Mouse (Mus musculus): ENCODE results near the gene Mdga1.

DNA sequence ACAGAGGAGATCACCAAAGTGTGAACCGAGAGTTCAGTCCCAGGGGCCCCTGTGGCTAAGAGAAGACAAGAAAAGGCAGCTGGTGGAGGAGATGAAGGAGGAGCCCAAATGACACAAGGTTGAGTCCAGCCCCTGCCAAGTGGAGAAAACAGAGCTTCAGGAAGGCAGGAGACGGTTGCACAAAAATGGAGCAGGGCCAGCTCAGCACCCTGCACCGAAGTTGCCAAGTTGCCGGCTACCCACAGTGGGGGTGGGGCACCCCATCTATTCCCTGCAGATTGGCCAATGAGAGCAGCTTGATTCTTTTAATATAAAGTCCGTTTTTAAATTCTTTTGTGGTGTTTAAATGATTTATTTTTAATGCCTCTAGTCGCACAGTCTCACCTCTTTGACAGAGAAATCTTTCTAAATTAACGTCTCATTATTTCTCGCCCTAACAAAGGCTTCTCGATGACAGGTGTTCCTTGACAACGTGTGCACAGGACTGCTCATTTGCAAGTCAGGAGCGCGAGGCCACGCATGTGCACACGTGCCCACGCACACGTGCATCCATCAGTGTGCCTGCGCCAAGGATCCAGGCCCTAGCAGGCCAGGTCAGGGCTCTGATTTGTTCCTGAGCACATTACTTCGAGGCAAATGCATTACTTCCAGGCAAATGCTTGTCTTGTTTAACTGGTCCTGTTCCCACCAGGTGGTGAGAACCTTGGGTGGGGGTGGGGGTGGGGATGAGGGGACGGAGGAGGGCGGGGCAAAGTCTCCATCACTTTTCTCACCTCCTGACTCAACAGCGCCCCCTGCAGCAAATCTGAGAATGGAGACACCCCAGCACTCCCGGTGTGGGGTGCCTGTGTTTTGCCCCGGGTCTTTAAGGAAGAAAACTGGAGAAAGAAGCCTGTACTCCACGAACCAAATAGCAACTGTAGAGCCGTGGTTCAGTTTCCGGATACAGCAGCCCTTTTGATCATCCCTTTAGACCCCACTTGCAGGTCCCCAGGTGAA lies 44.0 kb downstream of the Mdga1 start:
- no peak for TF ChIP-seq CTCF (IDR thresholded peaks at IDR 0.05; ENCODE audit: control insufficient read depth, insufficient read depth, insufficient read length)
- TF ChIP-seq USF1 (IDR thresholded peaks at IDR 0.05; ENCODE audit: low read depth): no peak
- TF ChIP-seq FOSL1 (IDR thresholded peaks at IDR 0.05; ENCODE audit: insufficient read depth, low read length, poor library complexity, severe bottlenecking): no peak
- TF ChIP-seq CEBPB (IDR thresholded peaks at IDR 0.05; ENCODE audit: low read depth): no peak
- TF ChIP-seq MYOG (IDR thresholded peaks at IDR 0.05; ENCODE audit: control insufficient read depth, extremely low read depth, insufficient read length): no peak
